Mouse (Mus musculus): ENCODE measurements around the gene Slitrk3. TPM values are rescaled to one million over a fixed set of nuclear protein-coding genes. Genes with fewer than 3 reads are reported as not detected.
"Not testable (repeated sequence)": the region's sequence is repeated elsewhere in the genome, so short reads cannot be mapped to it uniquely, and the experiment has no call there.

Slitrk3 gene
- 0.14 TPM in 1 of 2 replicates, not detected in the other for polyA plus RNA-seq (2011; ENCODE audit: insufficient read length, low read depth, missing spikeins)

GRCm38 (mm10) chr3:73057197-73057811 lies at the start of gene Slitrk3:
Gene Slitrk3 (minus strand): TSS chr3:73057803.
- no peak for TF ChIP-seq POLR2A (IDR thresholded peaks at IDR 0.05; ENCODE audit: low read depth, low read length)
- TF ChIP-seq CTCF (IDR thresholded peaks at IDR 0.05; ENCODE audit: borderline replicate concordance, insufficient read depth, low read length): no peak
- Histone ChIP-seq H3K4me1 (ENCODE audit: control insufficient read depth, insufficient read depth, low read length) (peaks cover 2% of the 10 kb centered on the region; the same call in 1 of the 2 replicates), H3K4me3 (ENCODE audit: insufficient read depth, low read length) (peak within 1 kb of the TSS; percentile 43)

GRCm38 (mm10) chr3:73094445-73094844 lies 36.8 kb upstream of the Slitrk3 start:
- H3K4me3 ChIP-seq (ENCODE audit: insufficient read depth, low read length); H3K27ac ChIP-seq (ENCODE audit: insufficient read depth, low read length); H3K4me1 ChIP-seq (ENCODE audit: control insufficient read depth, insufficient read depth, low read length): not testable (repeated sequence)

More at GRCm38 (mm10) chr3:73057197-73057811, at the start of gene Slitrk3:
- H3K27ac ChIP-seq (ENCODE audit: insufficient read depth, low read length): no peak within 1 kb of the TSS

GRCm38 (mm10) chr3:73084620-73085019 lies 27.0 kb upstream of the Slitrk3 start:
- Histone ChIP-seq H3K4me1 (ENCODE audit: control insufficient read depth, insufficient read depth, low read length) (no peaks in the 10 kb centered on the region), H3K27ac (ENCODE audit: insufficient read depth, low read length) (no peak overlapping the region), H3K4me3 (ENCODE audit: insufficient read depth, low read length) (no peak overlapping the region)
- TF ChIP-seq CTCF (IDR thresholded peaks at IDR 0.05; ENCODE audit: borderline replicate concordance, insufficient read depth, low read length) (no peak), POLR2A (IDR thresholded peaks at IDR 0.05; ENCODE audit: low read depth, low read length) (no peak)

GRCm38 (mm10) chr3:73065823-73066755 lies 8.5 kb upstream of the Slitrk3 start:
- Histone ChIP-seq H3K4me3 (ENCODE audit: insufficient read depth, low read length) (peak overlapping the region; percentile 26), H3K4me1 (ENCODE audit: control insufficient read depth, insufficient read depth, low read length) (no peaks in the 10 kb centered on the region), H3K27ac (ENCODE audit: insufficient read depth, low read length) (no peak overlapping the region)
- TF ChIP-seq POLR2A (IDR thresholded peaks at IDR 0.05; ENCODE audit: low read depth, low read length) (no peak), CTCF (IDR thresholded peaks at IDR 0.05; ENCODE audit: borderline replicate concordance, insufficient read depth, low read length) (peak; percentile 59; the same call in 1 of the 2 replicates)

GRCm38 (mm10) chr3:73058190-73058589 lies 587 bp upstream of the Slitrk3 start:
- H3K27ac ChIP-seq (ENCODE audit: insufficient read depth, low read length): no peak overlapping the region
- H3K4me3 ChIP-seq (ENCODE audit: insufficient read depth, low read length): no peak overlapping the region
- TF ChIP-seq POLR2A (IDR thresholded peaks at IDR 0.05; ENCODE audit: low read depth, low read length) (no peak), CTCF (IDR thresholded peaks at IDR 0.05; ENCODE audit: borderline replicate concordance, insufficient read depth, low read length) (no peak)
- peaks cover 2% of the 10 kb centered on the region; the same call in 1 of the 2 replicates for H3K4me1 ChIP-seq (ENCODE audit: control insufficient read depth, insufficient read depth, low read length)

GRCm38 (mm10) chr3:73056492-73057196 lies 959 bp downstream of the Slitrk3 start:
- Histone ChIP-seq H3K27ac (ENCODE audit: insufficient read depth, low read length) (no peak overlapping the region), H3K4me1 (ENCODE audit: control insufficient read depth, insufficient read depth, low read length) (peaks cover 2% of the 10 kb centered on the region; the same call in 1 of the 2 replicates), H3K4me3 (ENCODE audit: insufficient read depth, low read length) (peak overlapping the region; percentile 25; the same call in 1 of the 2 replicates)
- TF ChIP-seq CTCF (IDR thresholded peaks at IDR 0.05; ENCODE audit: borderline replicate concordance, insufficient read depth, low read length) (no peak), POLR2A (IDR thresholded peaks at IDR 0.05; ENCODE audit: low read depth, low read length) (no peak)

- Histone ChIP-seq H3K4me1 (ENCODE audit: control insufficient read depth, insufficient read depth, low read length) (peaks cover 2% of the 10 kb centered on the region; the same call in 1 of the 2 replicates), H3K4me3 (ENCODE audit: insufficient read depth, low read length) (no peak overlapping the region)
- TF ChIP-seq POLR2A (IDR thresholded peaks at IDR 0.05; ENCODE audit: low read depth, low read length): no peak
- no peak for TF ChIP-seq CTCF (IDR thresholded peaks at IDR 0.05; ENCODE audit: borderline replicate concordance, insufficient read depth, low read length)
Measured at GRCm38 (mm10) chr3:73056044-73056438, 1.6 kb downstream of the Slitrk3 start.

GRCm38 (mm10) chr3:73055399-73056043 lies 2.1 kb downstream of the Slitrk3 start:
- H3K4me3 ChIP-seq (ENCODE audit: insufficient read depth, low read length): no peak overlapping the region

More at GRCm38 (mm10) chr3:73056044-73056438, 1.6 kb downstream of the Slitrk3 start:
- no peak overlapping the region for H3K27ac ChIP-seq (ENCODE audit: insufficient read depth, low read length)

GRCm38 (mm10) chr3:73053451-73053931 lies 4.1 kb downstream of the Slitrk3 start:
- peaks cover 2% of the 10 kb centered on the region; the same call in 1 of the 2 replicates for H3K4me1 ChIP-seq (ENCODE audit: control insufficient read depth, insufficient read depth, low read length)
- H3K4me3 ChIP-seq (ENCODE audit: insufficient read depth, low read length): peak overlapping the region; percentile 60
- TF ChIP-seq POLR2A (IDR thresholded peaks at IDR 0.05; ENCODE audit: low read depth, low read length) (no peak), CTCF (IDR thresholded peaks at IDR 0.05; ENCODE audit: borderline replicate concordance, insufficient read depth, low read length) (no peak)
- no peak overlapping the region for H3K27ac ChIP-seq (ENCODE audit: insufficient read depth, low read length)

More at GRCm38 (mm10) chr3:73055399-73056043, 2.1 kb downstream of the Slitrk3 start:
- TF ChIP-seq CTCF (IDR thresholded peaks at IDR 0.05; ENCODE audit: borderline replicate concordance, insufficient read depth, low read length) (no peak), POLR2A (IDR thresholded peaks at IDR 0.05; ENCODE audit: low read depth, low read length) (no peak)
- peaks cover 2% of the 10 kb centered on the region; the same call in 1 of the 2 replicates for H3K4me1 ChIP-seq (ENCODE audit: control insufficient read depth, insufficient read depth, low read length)
- no peak overlapping the region for H3K27ac ChIP-seq (ENCODE audit: insufficient read depth, low read length)
